Mouse (Mus musculus): ENCODE data around the gene Ass1.

Gene Ass1

GRCm38 (mm10) chr2:31469931-31470682, at the start of gene Ass1:
Gene Ass1 (plus strand): TSS chr2:31470207.
- peak; percentile 71 for DNase-seq (ENCODE audit: low spot score)

- peak; percentile 31 for DNase-seq (ENCODE audit: low spot score)
Measured at GRCm38 (mm10) chr2:31420914-31421313, 49.1 kb upstream of the Ass1 start.

GRCm38 (mm10) chr2:31422576-31422975, 47.4 kb upstream of the Ass1 start:
- DNase-seq (ENCODE audit: low spot score) = no peak

- no peak for DNase-seq (ENCODE audit: low spot score)
Measured at GRCm38 (mm10) chr2:31431477-31431876, 38.5 kb upstream of the Ass1 start.

- DNase-seq (ENCODE audit: low spot score) = no peak
Measured at GRCm38 (mm10) chr2:31434746-31435145, 35.3 kb upstream of the Ass1 start.

GRCm38 (mm10) chr2:31435567-31435966, 34.4 kb upstream of the Ass1 start:
- peak; percentile 86 for DNase-seq (ENCODE audit: low spot score)

GRCm38 (mm10) chr2:31437480-31438245, 32.3 kb upstream of the Ass1 start:
- DNase-seq (ENCODE audit: low spot score) = no peak

GRCm38 (mm10) chr2:31439576-31439975, 30.4 kb upstream of the Ass1 start:
- no peak for DNase-seq (ENCODE audit: low spot score)

- no peak for DNase-seq (ENCODE audit: low spot score)
Measured at GRCm38 (mm10) chr2:31442480-31443160, 27.4 kb upstream of the Ass1 start.

GRCm38 (mm10) chr2:31446036-31446435, 24.0 kb upstream of the Ass1 start:
- no peak for DNase-seq (ENCODE audit: low spot score)

- no peak for DNase-seq (ENCODE audit: low spot score)
Measured at GRCm38 (mm10) chr2:31446456-31446855, 23.6 kb upstream of the Ass1 start.

- no peak for DNase-seq (ENCODE audit: low spot score)
Measured at GRCm38 (mm10) chr2:31447536-31447935, 22.5 kb upstream of the Ass1 start.

GRCm38 (mm10) chr2:31448756-31449440, 21.1 kb upstream of the Ass1 start:
- peak; percentile 69 for DNase-seq (ENCODE audit: low spot score)

GRCm38 (mm10) chr2:31449441-31449815, 20.6 kb upstream of the Ass1 start:
- peak; percentile 84 for DNase-seq (ENCODE audit: low spot score)

- DNase-seq (ENCODE audit: low spot score) = no peak
Measured at GRCm38 (mm10) chr2:31449902-31450301, 20.1 kb upstream of the Ass1 start.

GRCm38 (mm10) chr2:31450661-31451060, 19.3 kb upstream of the Ass1 start:
- DNase-seq (ENCODE audit: low spot score) = no peak

- DNase-seq (ENCODE audit: low spot score) = no peak
Measured at GRCm38 (mm10) chr2:31451530-31451929, 18.5 kb upstream of the Ass1 start.

- DNase-seq (ENCODE audit: low spot score) = no peak
Measured at GRCm38 (mm10) chr2:31453011-31453410, 17.0 kb upstream of the Ass1 start.

- DNase-seq (ENCODE audit: low spot score) = peak; percentile 63
Measured at GRCm38 (mm10) chr2:31453559-31454177, 16.3 kb upstream of the Ass1 start.

- no peak for DNase-seq (ENCODE audit: low spot score)
Measured at GRCm38 (mm10) chr2:31454280-31454679, 15.7 kb upstream of the Ass1 start.

- DNase-seq (ENCODE audit: low spot score) = no peak
Measured at GRCm38 (mm10) chr2:31455418-31455817, 14.6 kb upstream of the Ass1 start.

- no peak for DNase-seq (ENCODE audit: low spot score)
Measured at GRCm38 (mm10) chr2:31458460-31458859, 11.5 kb upstream of the Ass1 start.
